Mouse (Mus musculus): ENCODE data around the gene Krt36. TPM values are rescaled to one million over a fixed set of nuclear protein-coding genes. Genes with fewer than 3 reads are reported as not detected.
A peak's percentile ranks its signal among the peaks of the same experiment; 100 is the strongest.

The Krt36 gene
- total RNA-seq, 2 experiments from 2014 or later, result 0.16 to 0.36 TPM

- no peak for DNase-seq
These were observed 16.9 kb downstream of the Krt36 start for GRCm38 (mm10) chr11:100088378-100089025.

GRCm38 (mm10) chr11:100087861-100088260 lies 17.6 kb downstream of the Krt36 start, which contains the start of gene Krt32:
Krt32 (minus strand) TSS chr11:100088226.
- DNase-seq, result no peak

- no peak for DNase-seq
These were observed 31.6 kb downstream of the Krt36 start for GRCm38 (mm10) chr11:100073873-100074272.

- no peak for DNase-seq
These were observed 38.0 kb downstream of the Krt36 start for GRCm38 (mm10) chr11:100067293-100068036.

- DNase-seq, result no peak
These were observed 39.0 kb downstream of the Krt36 start for GRCm38 (mm10) chr11:100066236-100067010.

- no peak for DNase-seq
These were observed 46.6 kb downstream of the Krt36 start for GRCm38 (mm10) chr11:100058875-100059274.

- peak; percentile 1 to 26 for DNase-seq
These were observed 49.5 kb downstream of the Krt36 start for GRCm38 (mm10) chr11:100055686-100056655.

Other genes starting within 250 kb of the Krt36 start
- not detected for gene Gm11568, start 247.7 kb downstream of the Krt36 start, total RNA-seq (2021)
- gene Gm11559, start 241.2 kb downstream of the Krt36 start, total RNA-seq (2021), result not detected
- not detected for gene Krtap9-1, start 232.2 kb downstream of the Krt36 start, total RNA-seq (2021)
- not detected for gene Gm11567, start 226.4 kb downstream of the Krt36 start, total RNA-seq (2021)
- not detected for gene Krtap31-1, start 197.7 kb downstream of the Krt36 start, total RNA-seq (2021)
- gene Gm11565, start 190.9 kb downstream of the Krt36 start, total RNA-seq (2021), result not detected
- not detected for gene Krtap31-2, start 169.3 kb downstream of the Krt36 start, total RNA-seq (2021)
- not detected for gene Krtap9-5, start 157.2 kb downstream of the Krt36 start, total RNA-seq (2021)
- not detected for gene Krtap29-1, start 126.6 kb downstream of the Krt36 start, total RNA-seq (2021)
- gene Krtap16-1, start 119.0 kb downstream of the Krt36 start, total RNA-seq (2021), result not detected
- gene Krtap17-1, start 111.6 kb downstream of the Krt36 start, total RNA-seq (2021), result not detected
- gene Krt33a, start 89.4 kb downstream of the Krt36 start, total RNA-seq (2021), result not detected
- not detected for gene Krt33b, start 75.8 kb downstream of the Krt36 start, total RNA-seq (2021)
- not detected for gene Krt34, start 64.1 kb downstream of the Krt36 start, total RNA-seq (2021)
- not detected for gene Krt31, start 55.1 kb downstream of the Krt36 start, total RNA-seq (2021)
- not detected for gene Krt32, start 17.4 kb downstream of the Krt36 start, total RNA-seq (2021)
- not detected for gene Krt35, start 9.4 kb downstream of the Krt36 start, total RNA-seq (2021)
- not detected for gene Krt13, start 15.9 kb upstream of the Krt36 start, total RNA-seq (2021)
- gene Krt15, start 30.3 kb upstream of the Krt36 start, total RNA-seq (2021), result not detected
- gene Krt19, start 43.0 kb upstream of the Krt36 start, total RNA-seq (2021), result 1 to 10 TPM; 3.9 to 6.8 TPM
- gene Krt9, start 87.6 kb upstream of the Krt36 start, total RNA-seq (2021), result not detected
- under 1 TPM; 0.23 to 0.36 TPM for gene Krt14, start 101.9 kb upstream of the Krt36 start, total RNA-seq (2021)
- gene Krt16, start 143.3 kb upstream of the Krt36 start, total RNA-seq (2021), result not detected
- gene Krt17, start 155.4 kb upstream of the Krt36 start, total RNA-seq (2021), result not detected
- gene Krt42, start 164.2 kb upstream of the Krt36 start, total RNA-seq (2021), result not detected
- gene Eif1, start 214.3 kb upstream of the Krt36 start, total RNA-seq (2021), result 1,000 to 10,000 TPM; 1,327 to 1,427 TPM
- not detected for gene Gast, start 228.8 kb upstream of the Krt36 start, total RNA-seq (2021)